Mouse (Mus musculus): ENCODE measurements around the gene Adam33.

The Adam33 gene

DNA sequence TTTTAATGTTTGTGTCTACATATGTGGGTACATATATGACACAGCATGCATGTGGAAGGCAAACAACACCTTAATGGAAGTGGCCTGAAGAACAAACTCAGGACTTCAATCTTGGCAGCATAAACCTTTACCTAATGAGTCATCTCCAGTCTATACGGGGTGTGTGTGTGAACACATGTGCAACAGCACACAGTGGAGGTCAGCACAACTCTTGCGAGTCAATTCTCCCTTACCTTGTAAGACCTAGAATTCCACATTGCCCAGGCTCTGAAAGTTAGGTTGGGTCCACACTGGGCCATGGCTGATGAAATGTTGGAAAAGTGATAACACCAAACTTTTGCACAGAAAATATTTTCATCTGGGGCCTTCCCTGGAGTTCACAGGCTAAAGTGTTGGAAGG, 33.1 kb downstream of the Adam33 start:
- intact Hi-C loops (cut with DNase I): no loop called here

DNA sequence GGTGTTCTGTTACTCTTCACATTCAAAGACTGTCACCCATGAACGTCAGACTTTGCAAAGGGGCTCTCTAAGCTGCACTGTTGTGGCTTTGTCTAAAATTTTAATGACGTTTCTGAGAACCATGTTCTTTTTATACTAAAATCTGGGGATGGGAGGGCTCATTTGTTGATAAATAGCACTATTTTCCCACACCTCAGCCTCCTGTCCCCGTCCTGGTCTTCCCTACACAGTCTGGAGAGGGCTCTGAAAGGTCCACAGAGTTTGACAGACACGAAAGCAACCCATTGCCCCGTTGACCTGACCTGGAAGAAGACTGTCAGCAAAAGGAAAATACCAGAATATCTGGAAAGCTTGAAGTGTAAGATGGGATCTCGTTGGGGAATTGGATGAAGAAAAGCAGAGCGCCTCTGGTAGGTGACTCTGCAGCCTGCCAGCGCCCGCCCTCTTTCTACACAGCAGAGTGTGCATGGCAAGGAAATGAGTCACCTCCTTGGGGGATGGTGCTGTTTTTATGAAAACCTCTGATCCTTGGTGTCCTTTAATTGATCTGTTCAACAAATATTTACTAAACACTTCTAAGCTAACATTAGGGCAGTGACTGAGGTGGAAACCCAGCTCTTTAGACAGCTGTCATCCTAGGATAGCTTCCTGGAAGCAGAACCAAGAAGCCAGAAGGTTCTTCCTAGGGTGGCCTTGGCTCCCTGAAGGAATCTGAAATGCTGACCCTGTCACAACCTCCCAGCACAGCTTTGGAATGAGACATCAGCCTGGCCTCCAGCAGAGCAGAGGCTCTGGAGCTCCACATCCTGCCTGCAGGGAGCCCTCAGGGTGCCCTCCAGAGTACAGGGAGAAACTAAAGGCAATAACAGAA, 34.3 kb downstream of the Adam33 start:
- intact Hi-C loops (cut with DNase I): no loop called here

DNA sequence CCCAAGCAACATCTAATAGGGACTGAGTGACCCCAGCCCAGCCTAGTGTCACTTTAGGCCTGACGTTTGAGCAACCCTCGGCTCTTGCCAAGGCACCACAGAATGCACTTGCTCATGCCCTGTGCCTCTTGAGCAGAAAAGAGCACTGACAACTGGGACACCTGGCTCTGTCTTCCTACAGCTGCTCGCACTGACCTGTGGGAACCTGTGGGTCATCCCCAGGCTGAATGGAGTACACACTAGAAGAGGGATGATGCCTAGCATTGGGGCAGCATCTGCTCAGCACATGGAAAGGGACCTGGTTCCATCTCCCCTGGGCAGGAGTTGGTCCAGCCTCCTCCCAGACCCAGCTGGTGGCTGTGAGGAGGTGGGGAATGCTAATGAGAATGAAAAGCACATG, 36.7 kb downstream of the Adam33 start:
- intact Hi-C loops (cut with DNase I): no loop called here

DNA sequence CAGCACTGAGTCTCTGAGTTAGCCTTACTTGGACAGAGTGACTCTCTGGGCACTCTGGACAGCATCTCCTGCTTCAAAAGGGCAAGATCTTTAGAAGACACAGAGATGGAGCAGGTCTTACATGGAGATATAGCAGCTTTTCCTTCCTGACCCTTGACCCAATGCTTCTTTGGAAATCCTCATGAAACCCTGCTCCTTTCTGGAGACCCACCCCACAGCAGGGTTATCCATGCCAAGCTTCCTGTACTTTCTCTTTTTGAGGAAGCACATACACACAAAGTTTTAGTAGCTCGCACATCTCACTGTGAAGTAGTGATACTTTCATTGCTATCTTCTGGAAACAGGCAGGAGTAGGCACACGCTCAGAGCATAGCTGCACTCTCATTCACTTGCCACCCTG, 38.4 kb downstream of the Adam33 start:
- intact Hi-C loops (cut with DNase I): no loop called here

DNA sequence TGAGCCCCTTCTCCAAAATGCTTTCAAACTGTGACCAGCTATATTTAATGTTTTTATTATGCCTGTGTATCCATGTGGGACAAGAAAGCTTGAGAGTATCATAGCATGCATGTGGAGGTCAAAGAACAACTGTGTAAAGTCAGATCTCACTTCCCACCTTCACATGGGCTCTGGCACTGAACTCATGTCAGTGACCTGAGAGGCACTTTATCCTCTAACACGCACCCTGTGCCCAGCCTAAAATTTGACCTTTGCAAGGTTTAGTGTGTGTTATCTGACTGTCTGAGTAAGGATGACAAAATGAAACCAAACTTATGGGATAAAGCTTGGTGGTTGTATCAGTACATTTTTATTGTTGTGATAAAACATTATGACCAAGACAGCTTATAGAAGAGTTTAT, 53.0 kb downstream of the Adam33 start:
- intact Hi-C loops (cut with DNase I): no loop called here

DNA sequence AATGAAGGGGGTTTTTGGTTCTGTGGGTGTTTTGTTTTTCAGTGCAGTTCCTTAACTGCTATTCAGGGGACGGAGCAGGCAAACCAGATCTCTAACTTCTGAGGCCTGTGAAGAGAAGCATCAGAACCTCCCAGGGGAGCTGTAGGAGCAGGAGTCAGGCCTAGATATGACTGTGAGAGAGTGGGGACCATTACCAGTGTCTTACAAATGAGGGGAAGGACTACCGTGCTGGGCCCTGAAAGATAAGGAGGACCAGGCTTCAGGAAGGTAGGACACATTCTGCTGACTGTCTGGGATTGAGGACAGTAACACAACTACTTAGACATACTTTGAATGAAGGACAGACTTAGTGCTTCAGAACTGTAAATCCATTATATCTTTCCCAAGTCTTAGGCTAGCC, 54.5 kb downstream of the Adam33 start:
- intact Hi-C loops (cut with DNase I): no loop called here

Small RNA genes lying within 50 kb of the gene (microRNA-seq; reads per million reads assigned to microRNA genes)
- 0 reads per million in 2 experiments for gene Mir6973b
